Mouse (Mus musculus) ES-CJ7 (cell line): ENCODE measurements around the gene Hlcs.

Experiments
- DNase-seq: peaks from one replicate; pipeline ENCODE4 v3.0.0; 2011; ENCODE audit warnings: low read depth, low spot score

The Hlcs gene

GRCm38 (mm10) chr16:94079075-94079855 is 234.1 kb downstream of the Hlcs start:
- no peak for DNase-seq
